Mouse (Mus musculus) myocyte (in vitro differentiated cells): Measurements from ENCODE around the gene Akt2. TPM values are rescaled to one million over a fixed set of nuclear protein-coding genes. Genes with fewer than 3 reads are reported as not detected.

Experiments
- H3K27me3 ChIP-seq: one replicate; pipeline ENCODE4 v1.6.1; 2011; ENCODE audit not compliant: control insufficient read depth, insufficient read depth, insufficient read length
- H3K36me3 ChIP-seq: one replicate; pipeline ENCODE4 v1.6.1; 2011; ENCODE audit not compliant: control insufficient read depth, insufficient read depth
- H3K4me2 ChIP-seq: one replicate; pipeline ENCODE4 v1.6.1; 2011; ENCODE audit warnings: low read depth, control low read depth
- H3K4me3 ChIP-seq: one replicate; pipeline ENCODE4 v1.5.1; 2011; ENCODE audit warnings: mild to moderate bottlenecking, control low read depth, moderate library complexity
- H3K79me2 ChIP-seq: one replicate; pipeline ENCODE4 v1.6.1; 2011; ENCODE audit not compliant: control insufficient read depth, insufficient read depth
- H3ac ChIP-seq: one replicate; pipeline ENCODE4 v1.6.1; 2011; ENCODE audit not compliant: control insufficient read depth, insufficient read length
- CEBPB ChIP-seq: IDR thresholded peaks from 2 replicates; pipeline ENCODE4 v1.6.1; 2011; ENCODE audit warnings: mild to moderate bottlenecking, moderate library complexity; ENCODE audit not compliant: poor library complexity, insufficient read depth, severe bottlenecking
- E2F4 ChIP-seq: IDR thresholded peaks from one replicate; pipeline ENCODE4 v1.6.1; 2011; ENCODE audit warnings: mild to moderate bottlenecking, control low read depth, moderate library complexity; ENCODE audit not compliant: insufficient read depth
- MAX ChIP-seq: IDR thresholded peaks from one replicate; pipeline ENCODE4 v1.6.1; 2011; ENCODE audit warnings: low read depth, mild to moderate bottlenecking, control low read depth
- MYOD1 ChIP-seq, 3 experiments: IDR thresholded peaks; one replicate each; pipeline ENCODE4 v1.6.1; 2011; ENCODE audit warnings: control low read depth in 2 of 3, low read depth in 2 of 3, mild to moderate bottlenecking in 2 of 3, moderate library complexity in 1 of 3; ENCODE audit not compliant: insufficient read length in 2 of 3, control insufficient read depth in 1 of 3
- MYOG ChIP-seq, 3 experiments: IDR thresholded peaks; one replicate each; pipeline ENCODE4 v1.6.1; 2011; ENCODE audit warnings: control low read depth in 2 of 3, low read depth in 2 of 3, mild to moderate bottlenecking in 2 of 3; ENCODE audit not compliant: insufficient read length in 2 of 3, control insufficient read depth in 1 of 3, insufficient read depth in 1 of 3
- POLR2A ChIP-seq: IDR thresholded peaks from one replicate; pipeline ENCODE4 v1.6.1; 2011; ENCODE audit warnings: low read depth, mild to moderate bottlenecking, control low read depth, moderate library complexity; ENCODE audit not compliant: insufficient read length
- POLR2AphosphoS2 ChIP-seq: IDR thresholded peaks from one replicate; pipeline ENCODE4 v1.6.1; 2011; ENCODE audit warnings: low read depth, control low read depth; ENCODE audit not compliant: insufficient read length
- REST ChIP-seq: IDR thresholded peaks from one replicate; pipeline ENCODE4 v1.6.1; 2011; ENCODE audit warnings: mild to moderate bottlenecking, control low read depth, moderate library complexity; ENCODE audit not compliant: insufficient read depth, insufficient read length
- SRF ChIP-seq: IDR thresholded peaks from one replicate; pipeline ENCODE4 v1.6.1; 2011; ENCODE audit warnings: low read depth; ENCODE audit not compliant: control insufficient read depth, insufficient read length
- TCF12 ChIP-seq: IDR thresholded peaks from one replicate; pipeline ENCODE4 v1.6.1; 2011; ENCODE audit warnings: mild to moderate bottlenecking, control low read depth; ENCODE audit not compliant: poor library complexity, insufficient read depth, severe bottlenecking
- TCF3 ChIP-seq: IDR thresholded peaks from one replicate; pipeline ENCODE4 v1.6.1; 2011; ENCODE audit warnings: low read depth, control low read depth; ENCODE audit not compliant: insufficient read length
- USF1 ChIP-seq: IDR thresholded peaks from one replicate; pipeline ENCODE4 v1.6.1; 2011; ENCODE audit warnings: low read depth, mild to moderate bottlenecking, control low read depth, moderate library complexity
- polyA plus RNA-seq: library from polyadenylated mRNA; unstranded; fragments of >200 nt; fragmentation: generic; extraction: Trizol; gene quantifications from one replicate; pipeline ENCODE4 v1.2.1, GENCODE M21; 2012; ENCODE audit warnings: missing spikeins

Gene Akt2
- 343 TPM for polyA plus RNA-seq

GRCm38 (mm10) chr7:27591266-27592216 is at the start of gene Akt2:
Akt2 (plus strand) TSS chr7:27591552.
- H3K4me3 ChIP-seq, result peak within 1 kb of the TSS; percentile 78
- H3K79me2 ChIP-seq, result peaks cover 48% of the 10 kb centered on the region
- H3K36me3 ChIP-seq, result no peaks in the 10 kb centered on the region
- H3K4me2 ChIP-seq, result peak within 1 kb of the TSS; percentile 100
- peak within 1 kb of the TSS; percentile 93 for H3ac ChIP-seq
- TF ChIP-seq TCF3, result no peak
- no peak for TF ChIP-seq CEBPB
- TF ChIP-seq SRF, result no peak
- peak in 2 of 3 experiments; percentile 36 to 67 for TF ChIP-seq MYOD1 (IDR thresholded peaks at IDR 0.05; ENCODE audit: control insufficient read depth in 1 of 3, insufficient read length in 2 of 3, low read depth in 2 of 3)
- peak in 1 of 3 experiments; percentile 50 for TF ChIP-seq MYOG (IDR thresholded peaks at IDR 0.05; ENCODE audit: control insufficient read depth in 1 of 3, insufficient read depth in 1 of 3, insufficient read length in 2 of 3, low read depth in 2 of 3)
- TF ChIP-seq REST, result no peak
- no peak for TF ChIP-seq TCF12
- TF ChIP-seq POLR2A, result peak; percentile 62
- TF ChIP-seq MAX, result no peak
- TF ChIP-seq E2F4, result no peak
- peak; percentile 64 for TF ChIP-seq POLR2AphosphoS2
- no peak for TF ChIP-seq USF1
- H3K27me3 ChIP-seq, result no peaks in the 10 kb centered on the region

GRCm38 (mm10) chr7:27541922-27542321 is 49.4 kb upstream of the Akt2 start:
- peak overlapping the region; percentile 44 for H3K4me3 ChIP-seq

GRCm38 (mm10) chr7:27542392-27543033 is 48.8 kb upstream of the Akt2 start:
- peak overlapping the region; percentile 93 for H3K4me2 ChIP-seq
- peak overlapping the region; percentile 44 for H3K4me3 ChIP-seq
- no peaks in the 10 kb centered on the region for H3K27me3 ChIP-seq
- H3ac ChIP-seq, result peak overlapping the region; percentile 15
- H3K79me2 ChIP-seq, result no peaks in the 10 kb centered on the region
- H3K36me3 ChIP-seq, result no peaks in the 10 kb centered on the region
- TF ChIP-seq TCF3 (no peak), REST (no peak), POLR2A (peak; percentile 85), E2F4 (no peak), MYOD1 (IDR thresholded peaks at IDR 0.05; ENCODE audit: control insufficient read depth in 1 of 3, insufficient read length in 2 of 3, low read depth in 2 of 3) (peak in 1 of 3 experiments; percentile 33), POLR2AphosphoS2 (peak; percentile 95), SRF (no peak), MAX (no peak), CEBPB (no peak), USF1 (no peak), TCF12 (no peak), MYOG (IDR thresholded peaks at IDR 0.05; ENCODE audit: control insufficient read depth in 1 of 3, insufficient read depth in 1 of 3, insufficient read length in 2 of 3, low read depth in 2 of 3) (peak in 2 of 3 experiments; percentile 32 to 54)

More at GRCm38 (mm10) chr7:27541922-27542321, 49.4 kb upstream of the Akt2 start:
- no peaks in the 10 kb centered on the region for H3K79me2 ChIP-seq
- peak overlapping the region; percentile 93 for H3K4me2 ChIP-seq
- no peak for TF ChIP-seq TCF3
- no peak for TF ChIP-seq TCF12
- no peak for TF ChIP-seq MYOD1 (IDR thresholded peaks at IDR 0.05; ENCODE audit: control insufficient read depth in 1 of 3, insufficient read length in 2 of 3, low read depth in 2 of 3)
- TF ChIP-seq POLR2A, result no peak
- TF ChIP-seq REST, result no peak
- no peak for TF ChIP-seq E2F4
- TF ChIP-seq SRF, result no peak
- TF ChIP-seq USF1, result no peak
- no peak for TF ChIP-seq POLR2AphosphoS2
- no peaks in the 10 kb centered on the region for H3K36me3 ChIP-seq
- H3K27me3 ChIP-seq, result no peaks in the 10 kb centered on the region
- peak overlapping the region; percentile 15 for H3ac ChIP-seq

GRCm38 (mm10) chr7:27543065-27543464 is 48.3 kb upstream of the Akt2 start:
- H3K4me3 ChIP-seq, result peak overlapping the region; percentile 44
- H3K27me3 ChIP-seq, result no peaks in the 10 kb centered on the region
- H3K79me2 ChIP-seq, result no peaks in the 10 kb centered on the region
- H3K36me3 ChIP-seq, result no peaks in the 10 kb centered on the region
- H3ac ChIP-seq, result peak overlapping the region; percentile 15
- peak overlapping the region; percentile 93 for H3K4me2 ChIP-seq
- TF ChIP-seq MYOG (IDR thresholded peaks at IDR 0.05; ENCODE audit: control insufficient read depth in 1 of 3, insufficient read depth in 1 of 3, insufficient read length in 2 of 3, low read depth in 2 of 3) (no peak), POLR2A (no peak), USF1 (no peak), TCF3 (no peak), E2F4 (no peak), MYOD1 (IDR thresholded peaks at IDR 0.05; ENCODE audit: control insufficient read depth in 1 of 3, insufficient read length in 2 of 3, low read depth in 2 of 3) (no peak), SRF (no peak), POLR2AphosphoS2 (no peak), TCF12 (no peak), CEBPB (no peak), REST (no peak), MAX (no peak)
